ENCODE assay signal across 8 mouse cellular contexts in genomic region chr4:130573012-130573350, GRCm38 (mm10). TPM values are rescaled to one million over a fixed set of nuclear protein-coding genes. Genes with fewer than 3 reads are reported as not detected.
DNase-seq lines count a peak whose midpoint lies in the region; ATAC-seq lines count a peak whose summit lies in the region.

No protein-coding gene starts in this region.

- no peaks in the 10 kb centered on the region for H3K36me3 ChIP-seq in kidney, embryonic 14.5 days (ENCODE audit: control insufficient read depth, insufficient read depth, low read length)
- no peaks in the 10 kb centered on the region for H3K36me3 ChIP-seq in intestine, embryonic 14.5 days (ENCODE audit: control insufficient read depth, insufficient read depth, low read length)
- H3K36me3 ChIP-seq in neural tube, embryonic 11.5 days (ENCODE audit: control insufficient read depth, insufficient read depth, low read length), result no peaks in the 10 kb centered on the region

- peak overlapping the region; percentile 96 for H3K4me2 ChIP-seq in kidney, embryonic 14.5 days (replicated peaks; ENCODE audit: low read depth, low read length)
- peak overlapping the region; percentile 94 for H3K4me2 ChIP-seq in intestine, embryonic 14.5 days (ENCODE audit: low read length)
- H3K4me2 ChIP-seq in neural tube, embryonic 11.5 days (ENCODE audit: low read depth), result peak overlapping the region; percentile 84

- peak overlapping the region; percentile 91 for H3K9ac ChIP-seq in kidney, embryonic 14.5 days (ENCODE audit: low read depth, low read length)
- H3K9ac ChIP-seq in intestine, embryonic 14.5 days (ENCODE audit: low read length), result peak overlapping the region; percentile 73
- peak overlapping the region; percentile 96 for H3K9ac ChIP-seq in neural tube, embryonic 11.5 days (ENCODE audit: low read length)

- peaks cover 23% of the 10 kb centered on the region for H3K4me1 ChIP-seq in kidney, embryonic 14.5 days (ENCODE audit: control insufficient read depth, insufficient read depth, low read length)
- peaks cover 10% of the 10 kb centered on the region for H3K4me1 ChIP-seq in intestine, embryonic 14.5 days (replicated peaks; ENCODE audit: control insufficient read depth, insufficient read depth, low read length)
- H3K4me1 ChIP-seq in neural tube, embryonic 11.5 days (ENCODE audit: control insufficient read depth, insufficient read depth, low read length), result peaks cover 16% of the 10 kb centered on the region

- 0% methylated on average over 6 of the region's 6 CpGs for WGBS in kidney, embryonic 14.5 days
- WGBS in intestine, embryonic 14.5 days, result 0% methylated on average over 6 of the region's 6 CpGs
- under 1% methylated on average over 6 of the region's 6 CpGs for WGBS in neural tube, embryonic 11.5 days

- no peak overlapping the region for H3K27ac ChIP-seq in kidney, embryonic 14.5 days (ENCODE audit: low read depth, low read length)
- no peak overlapping the region for H3K27ac ChIP-seq in intestine, embryonic 14.5 days (ENCODE audit: low read depth)
- H3K27ac ChIP-seq in neural tube, embryonic 11.5 days (ENCODE audit: low read depth, low read length), result peak overlapping the region; percentile 84

- peak overlapping the region; percentile 82 for H3K4me3 ChIP-seq in kidney, embryonic 14.5 days (ENCODE audit: low read length)
- H3K4me3 ChIP-seq in intestine, embryonic 14.5 days (ENCODE audit: low read depth, low read length), result peak overlapping the region; percentile 65
- H3K4me3 ChIP-seq in neural tube, embryonic 11.5 days (ENCODE audit: low read depth, low read length), result peak overlapping the region; percentile 89

- DNase-seq in kidney, postnatal 36 days, result no peak
- DNase-seq in cerebellum, postnatal 25 days, result peak; percentile 73 to 76
- no peak for DNase-seq in intestine, embryonic 14.5 days (ENCODE audit: low spot score)
- DNase-seq in neural tube, embryonic 11.5 days (ENCODE audit: low spot score), result peak; percentile 42
- DNase-seq in embryo, embryonic 11 days, result no peak
- no peak for DNase-seq in right cerebral cortex, adult 2 months (ENCODE audit: low spot score in 2 of 2)
- DNase-seq in urinary bladder, adult 2 months (ENCODE audit: low spot score), result no peak

- no peaks in the 10 kb centered on the region for H3K9me3 ChIP-seq in kidney, embryonic 14.5 days (ENCODE audit: control insufficient read depth, low read length)
- no peaks in the 10 kb centered on the region for H3K9me3 ChIP-seq in intestine, embryonic 14.5 days (ENCODE audit: control insufficient read depth, low read length)
- H3K9me3 ChIP-seq in neural tube, embryonic 11.5 days (ENCODE audit: control insufficient read depth, low read length), result no peaks in the 10 kb centered on the region

- ATAC-seq in kidney, embryonic 14.5 days (ENCODE audit: low FRiP score, low TSS enrichment), result peak; percentile 9; the same call in 1 of the 2 replicates
- 0 out of 2 replicates have a peak, but pooled peaks have one; percentile 12 for ATAC-seq in intestine, embryonic 14.5 days (replicated peaks; ENCODE audit: low FRiP score, low TSS enrichment, low read depth)
- no peak for ATAC-seq in neural tube, embryonic 11.5 days (ENCODE audit: insufficient read depth, low FRiP score, low TSS enrichment)

- H3K27me3 ChIP-seq in kidney, embryonic 14.5 days (ENCODE audit: control insufficient read depth, insufficient read depth, low read length), result no peaks in the 10 kb centered on the region
- H3K27me3 ChIP-seq in intestine, embryonic 14.5 days (replicated peaks; ENCODE audit: control insufficient read depth, insufficient read depth, low read length), result no peaks in the 10 kb centered on the region
- H3K27me3 ChIP-seq in neural tube, embryonic 11.5 days (ENCODE audit: control insufficient read depth, insufficient read depth, low read length), result no peaks in the 10 kb centered on the region

RNA-seq across cellular contexts. Expression of gene Nkain1, which starts 1.0 kb away (rescaled TPM):
- polyA plus RNA-seq in kidney, embryonic 14.5 days (2014; fragmentation: Nextera tagmentation; extraction: Ambion mirVana), result 6.7 and 17.2 TPM in 2 replicates
- 2.5 and 3.1 TPM in 2 replicates for polyA plus RNA-seq in intestine, embryonic 14.5 days (2014; fragmentation: Nextera tagmentation; extraction: Ambion mirVana)
- 19.1 and 21.0 TPM in 2 replicates for polyA plus RNA-seq in neural tube, embryonic 11.5 days (2014; fragmentation: Nextera tagmentation; extraction: Ambion mirVana)
- polyA plus RNA-seq in urinary bladder, adult 2 months (2012; rRNA removed), result 3.2 and 3.4 TPM in 2 replicates

Comparison
In these comparisons a context has a peak if more than half of its experiments do, and no peak if none do; other contexts are left out.
1. DNase-seq: peak in cerebellum, postnatal 25 days (2 of 2) and neural tube, embryonic 11.5 days (single experiment); none in kidney, postnatal 36 days (0 of 2), intestine, embryonic 14.5 days (single experiment), embryo, embryonic 11 days (single experiment), right cerebral cortex, adult 2 months (0 of 2) and urinary bladder, adult 2 months (single experiment).
2. Peak in every context shown above with its lines, with median percentiles within 50 percentile points of each other: H3K4me2 ChIP-seq, H3K4me3 ChIP-seq and H3K9ac ChIP-seq.